Mouse (Mus musculus) kidney, embryonic 14.5 days (tissue): Measurements from ENCODE around the gene Nrip3. TPM values are rescaled to one million over a fixed set of nuclear protein-coding genes. Genes with fewer than 3 reads are reported as not detected.

ENCODE experiments used
- ATAC-seq: fragments of 200-750 bp; cut with Nextera tagmentation; 2 replicates; pipeline ENCODE4 v1.8.0; 2017; ENCODE audit warnings: moderate number of reproducible peaks, mild to moderate bottlenecking, moderate TSS enrichment, moderate library complexity; ENCODE audit not compliant: low FRiP score, low TSS enrichment
- H3K27ac ChIP-seq: fragments of 300-500 bp; sonication (generic); 2 replicates; pipeline ENCODE4 v1.5.1; 2014; ENCODE audit warnings: low read depth, mild to moderate bottlenecking, low read length, moderate library complexity, mixed read lengths
- H3K27me3 ChIP-seq: fragments of 300-500 bp; sonication (generic); 2 replicates; pipeline ENCODE4 v1.6.1; 2014; ENCODE audit warnings: mild to moderate bottlenecking, low read length; ENCODE audit not compliant: control insufficient read depth, insufficient read depth
- H3K36me3 ChIP-seq: fragments of 300-500 bp; sonication (generic); 2 replicates; pipeline ENCODE4 v1.6.1; 2014; ENCODE audit warnings: low read length, mixed read lengths; ENCODE audit not compliant: control insufficient read depth, insufficient read depth
- H3K4me1 ChIP-seq: fragments of 300-500 bp; sonication (generic); 2 replicates; pipeline ENCODE4 v1.6.1; 2014; ENCODE audit warnings: low read length, mixed read lengths; ENCODE audit not compliant: control insufficient read depth, insufficient read depth
- H3K4me2 ChIP-seq: fragments of 300-500 bp; sonication (generic); replicated peaks from 2 replicates; pipeline ENCODE4 v1.6.1; 2014; ENCODE audit warnings: low read depth, mild to moderate bottlenecking, low read length
- H3K4me3 ChIP-seq: fragments of 300-500 bp; sonication (generic); 2 replicates; pipeline ENCODE4 v1.5.1; 2014; ENCODE audit warnings: mild to moderate bottlenecking, low read length
- H3K9ac ChIP-seq: fragments of 300-500 bp; sonication (generic); 2 replicates; pipeline ENCODE4 v1.6.1; 2014; ENCODE audit warnings: low read depth, mild to moderate bottlenecking, low read length, moderate library complexity
- H3K9me3 ChIP-seq: fragments of 300-500 bp; sonication (generic); 2 replicates; pipeline ENCODE4 v1.6.1; 2016; ENCODE audit warnings: low read length; ENCODE audit not compliant: control insufficient read depth
- WGBS: fragments of 180-500 bp; shearing (Covaris S2); extraction: QIAGEN DNeasy Blood & Tissue Kit; methylation state at CpG from one replicate; pipeline ENCODE4 v1.1.7; 2014; 5-methylcytosine and 5-hydroxymethylcytosine counted together
- polyA plus RNA-seq: library from polyadenylated mRNA; unstranded; fragments of >200 nt; fragmentation: Nextera tagmentation; extraction: Ambion mirVana; gene quantifications from 2 replicates; pipeline ENCODE4 v1.2.1, GENCODE M21; 2014

The Nrip3 gene
- polyA plus RNA-seq, 1 experiment from 2014 or later: 0.80 TPM

- Histone ChIP-seq H3K4me2 (no peak overlapping the region), H3K9me3 (no peaks in the 10 kb centered on the region), H3K4me3 (no peak overlapping the region), H3K27ac (no peak overlapping the region), H3K4me1 (no peaks in the 10 kb centered on the region; the same call in 1 of the 2 replicates), H3K36me3 (no peaks in the 10 kb centered on the region), H3K9ac (no peak overlapping the region), H3K27me3 (peaks cover 48% of the 10 kb centered on the region)
- 35% methylated on average over 7 of the region's 7 CpGs for WGBS
- ATAC-seq: no peak
Observed at GRCm38 (mm10) chr7:109783281-109783680, 1.5 kb upstream of the Nrip3 start.

- H3K27me3 ChIP-seq: peaks cover 55% of the 10 kb centered on the region
- peak overlapping the region; percentile 49 for H3K4me3 ChIP-seq
- no peaks in the 10 kb centered on the region for H3K36me3 ChIP-seq
- peak overlapping the region; percentile 95 for H3K4me2 ChIP-seq
- 1% methylated on average over 24 of the region's 24 CpGs for WGBS
- no peaks in the 10 kb centered on the region for H3K9me3 ChIP-seq
- H3K27ac ChIP-seq: no peak overlapping the region
- peak overlapping the region; percentile 40 for H3K9ac ChIP-seq
- H3K4me1 ChIP-seq: no peaks in the 10 kb centered on the region; the same call in 1 of the 2 replicates
- peak; percentile 71 for ATAC-seq
Observed at GRCm38 (mm10) chr7:109781087-109781469, 747 bp downstream of the Nrip3 start.

- Histone ChIP-seq H3K9ac (no peak overlapping the region), H3K4me2 (no peak overlapping the region), H3K27ac (no peak overlapping the region), H3K36me3 (no peaks in the 10 kb centered on the region), H3K4me1 (no peaks in the 10 kb centered on the region), H3K9me3 (no peaks in the 10 kb centered on the region), H3K4me3 (no peak overlapping the region), H3K27me3 (peaks cover 3% of the 10 kb centered on the region; the same call in 1 of the 2 replicates)
- ATAC-seq: no peak
Observed at GRCm38 (mm10) chr7:109772251-109772650, 9.6 kb downstream of the Nrip3 start.

GRCm38 (mm10) chr7:109768699-109769383 lies 13.0 kb downstream of the Nrip3 start:
- Histone ChIP-seq H3K9ac (no peak overlapping the region), H3K4me3 (no peak overlapping the region), H3K27ac (no peak overlapping the region), H3K36me3 (no peaks in the 10 kb centered on the region), H3K27me3 (no peaks in the 10 kb centered on the region), H3K9me3 (no peaks in the 10 kb centered on the region), H3K4me2 (no peak overlapping the region), H3K4me1 (no peaks in the 10 kb centered on the region)
- WGBS: 61% methylated on average over 2 of the region's 2 CpGs
- no peak for ATAC-seq

- Histone ChIP-seq H3K9ac (no peak overlapping the region), H3K27ac (no peak overlapping the region), H3K36me3 (no peaks in the 10 kb centered on the region), H3K9me3 (no peaks in the 10 kb centered on the region), H3K4me3 (no peak overlapping the region), H3K4me2 (no peak overlapping the region), H3K27me3 (no peaks in the 10 kb centered on the region), H3K4me1 (no peaks in the 10 kb centered on the region)
- no peak for ATAC-seq
- 81% methylated on average over 7 of the region's 7 CpGs for WGBS
Observed at GRCm38 (mm10) chr7:109767575-109768350, 14.1 kb downstream of the Nrip3 start.

- H3K9ac ChIP-seq: no peak overlapping the region
- no peaks in the 10 kb centered on the region for H3K27me3 ChIP-seq
- H3K4me3 ChIP-seq: no peak overlapping the region
- H3K27ac ChIP-seq: no peak overlapping the region
- ATAC-seq: no peak
- 79% methylated on average over 2 of the region's 2 CpGs for WGBS
- no peaks in the 10 kb centered on the region for H3K36me3 ChIP-seq
- no peak overlapping the region for H3K4me2 ChIP-seq
- no peaks in the 10 kb centered on the region for H3K4me1 ChIP-seq
- no peaks in the 10 kb centered on the region for H3K9me3 ChIP-seq
Observed at GRCm38 (mm10) chr7:109764009-109764408, 17.8 kb downstream of the Nrip3 start.

- H3K4me1 ChIP-seq: peaks cover 4% of the 10 kb centered on the region; the same call in 1 of the 2 replicates
- no peak overlapping the region for H3K4me2 ChIP-seq
- H3K36me3 ChIP-seq: no peaks in the 10 kb centered on the region
- no peaks in the 10 kb centered on the region for H3K9me3 ChIP-seq
- ATAC-seq: no peak
- no peak overlapping the region for H3K9ac ChIP-seq
- no peak overlapping the region for H3K27ac ChIP-seq
- H3K27me3 ChIP-seq: no peaks in the 10 kb centered on the region
- WGBS: 80% methylated on average over 3 of the region's 3 CpGs
- H3K4me3 ChIP-seq: no peak overlapping the region
Observed at GRCm38 (mm10) chr7:109756291-109756690, 25.5 kb downstream of the Nrip3 start.

GRCm38 (mm10) chr7:109754034-109754433 lies 27.8 kb downstream of the Nrip3 start:
- H3K9ac ChIP-seq: no peak overlapping the region
- H3K27me3 ChIP-seq: no peaks in the 10 kb centered on the region
- H3K36me3 ChIP-seq: no peaks in the 10 kb centered on the region
- no peak overlapping the region for H3K4me2 ChIP-seq
- no peak overlapping the region for H3K4me3 ChIP-seq
- no peak overlapping the region for H3K27ac ChIP-seq
- 93% methylated on average over 8 of the region's 8 CpGs for WGBS
- ATAC-seq: no peak
- peaks cover 4% of the 10 kb centered on the region; the same call in 1 of the 2 replicates for H3K4me1 ChIP-seq
- no peaks in the 10 kb centered on the region for H3K9me3 ChIP-seq
